Mouse (Mus musculus) kidney, postnatal 0 days (tissue): Measurements from ENCODE around the gene Kcne4. TPM values are rescaled to one million over a fixed set of nuclear protein-coding genes. Genes with fewer than 3 reads are reported as not detected.

ENCODE experiments used
- ATAC-seq: fragments of 200-750 bp; cut with Nextera tagmentation; replicated peaks from 2 replicates; pipeline ENCODE4 v1.8.0; 2017; ENCODE audit warnings: low read depth, moderate number of reproducible peaks, moderate TSS enrichment, moderate library complexity; ENCODE audit not compliant: low FRiP score
- DNase-seq: peaks from one replicate; pipeline ENCODE4 v3.0.0-alpha.2; 2016; ENCODE audit warnings: low spot score
- H3K27ac ChIP-seq: fragments of 300-500 bp; sonication (generic); 2 replicates; pipeline ENCODE4 v1.5.1; 2014; ENCODE audit warnings: mild to moderate bottlenecking
- H3K27me3 ChIP-seq: fragments of 300-500 bp; sonication (generic); 2 replicates; pipeline ENCODE4 v1.6.1; 2014; ENCODE audit warnings: low read length, mixed read lengths; ENCODE audit not compliant: insufficient read depth
- H3K36me3 ChIP-seq: fragments of 300-500 bp; sonication (generic); 2 replicates; pipeline ENCODE4 v1.6.1; 2014; ENCODE audit warnings: low read length, mixed read lengths; ENCODE audit not compliant: insufficient read depth
- H3K4me1 ChIP-seq: fragments of 300-500 bp; sonication (generic); replicated peaks from 2 replicates; pipeline ENCODE4 v1.6.1; 2014; ENCODE audit warnings: antibody characterized with exemption, low read length, mixed read lengths; ENCODE audit not compliant: insufficient read depth
- H3K4me2 ChIP-seq: fragments of 300-500 bp; sonication (generic); 2 replicates; pipeline ENCODE4 v1.6.1; 2014; ENCODE audit warnings: mild to moderate bottlenecking, low read length, moderate library complexity, mixed read lengths
- H3K4me3 ChIP-seq: fragments of 300-500 bp; sonication (generic); replicated peaks from 2 replicates; pipeline ENCODE4 v1.5.1; 2014; ENCODE audit warnings: low read depth, low read length
- H3K9ac ChIP-seq: fragments of 300-500 bp; sonication (generic); 2 replicates; pipeline ENCODE4 v1.6.1; 2014; ENCODE audit warnings: low read depth, low read length
- H3K9me3 ChIP-seq: fragments of 300-500 bp; sonication (generic); replicated peaks from 2 replicates; pipeline ENCODE4 v1.6.1; 2016; ENCODE audit warnings: low read length, inconsistent platforms, mixed read lengths
- CTCF ChIP-seq: IDR thresholded peaks from 2 replicates; pipeline ENCODE4 v1.5.1; 2016; ENCODE audit warnings: antibody characterized with exemption, low read depth, mild to moderate bottlenecking, moderate library complexity
- WGBS: fragments of 180-500 bp; shearing (Covaris S2); extraction: QIAGEN DNeasy Blood & Tissue Kit; methylation state at CpG from one replicate; pipeline ENCODE4 v1.1.7; 2014; 5-methylcytosine and 5-hydroxymethylcytosine counted together
- polyA plus RNA-seq: library from polyadenylated mRNA; unstranded; fragments of >200 nt; fragmentation: Nextera tagmentation; extraction: Ambion mirVana; gene quantifications from 2 replicates; pipeline ENCODE4 v1.2.1, GENCODE M21; 2015

Gene Kcne4
- polyA plus RNA-seq, 1 experiment from 2014 or later = 5.8 TPM

GRCm38 (mm10) chr1:78852408-78853093 lies 36.0 kb downstream of the Kcne4 start:
- 0 out of 2 replicates have a peak, but pooled peaks cover 4% of the 10 kb centered on the region for H3K4me1 ChIP-seq
- H3K4me2 ChIP-seq = peak overlapping the region; percentile 27; the same call in 1 of the 2 replicates
- peak; percentile 81 for DNase-seq
- no peak overlapping the region for H3K4me3 ChIP-seq
- H3K9me3 ChIP-seq = no peaks in the 10 kb centered on the region
- H3K27ac ChIP-seq = no peak overlapping the region
- no peak for TF ChIP-seq CTCF
- ATAC-seq = no peak; the same call in 1 of the 2 replicates
- H3K36me3 ChIP-seq = no peaks in the 10 kb centered on the region
- 40% methylated on average over 17 of the region's 17 CpGs for WGBS
- H3K27me3 ChIP-seq = no peaks in the 10 kb centered on the region
- H3K9ac ChIP-seq = no peak overlapping the region

- Histone ChIP-seq H3K9ac (no peak overlapping the region), H3K4me1 (0 out of 2 replicates have a peak, but pooled peaks cover 4% of the 10 kb centered on the region), H3K27me3 (no peaks in the 10 kb centered on the region), H3K36me3 (no peaks in the 10 kb centered on the region), H3K4me2 (no peak overlapping the region), H3K27ac (no peak overlapping the region), H3K9me3 (no peaks in the 10 kb centered on the region), H3K4me3 (no peak overlapping the region)
- DNase-seq (no peak), ATAC-seq (no peak)
- WGBS = 83% methylated on average over 3 of the region's 3 CpGs
- TF ChIP-seq CTCF = no peak
These were observed 36.5 kb downstream of the Kcne4 start for GRCm38 (mm10) chr1:78853094-78853445.

DNA sequence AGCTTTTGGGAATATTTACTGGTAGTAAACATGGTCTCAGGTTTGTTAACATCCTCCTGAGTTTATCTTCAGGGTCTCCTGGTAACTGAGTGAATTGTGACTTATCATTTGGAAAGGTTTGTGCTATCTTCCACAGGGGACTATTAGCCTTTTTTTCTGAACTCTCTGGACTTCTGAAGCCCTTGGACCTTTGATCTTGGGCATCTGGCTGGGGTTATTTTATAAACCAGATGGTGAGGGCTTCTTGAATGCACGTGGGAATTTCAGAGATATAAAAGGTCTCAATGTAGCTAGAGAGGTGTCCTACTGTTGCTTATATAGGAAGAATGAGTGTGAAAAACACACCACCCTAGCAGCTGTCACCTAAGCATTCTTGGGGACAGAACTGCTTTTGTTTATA lies 37.7 kb downstream of the Kcne4 start:
- no peak for TF ChIP-seq CTCF
- no peaks in the 10 kb centered on the region for H3K27me3 ChIP-seq
- no peak overlapping the region for H3K9ac ChIP-seq
- no peak overlapping the region for H3K27ac ChIP-seq
- 0 out of 2 replicates have a peak, but pooled peaks cover 4% of the 10 kb centered on the region for H3K4me1 ChIP-seq
- no peaks in the 10 kb centered on the region for H3K9me3 ChIP-seq
- DNase-seq (no peak), ATAC-seq (no peak)
- H3K4me3 ChIP-seq = no peak overlapping the region
- 51% methylated on average over 1 of the region's 1 CpGs for WGBS
- no peaks in the 10 kb centered on the region for H3K36me3 ChIP-seq
- no peak overlapping the region for H3K4me2 ChIP-seq

GRCm38 (mm10) chr1:78859573-78859972 lies 43.0 kb downstream of the Kcne4 start:
- DNase-seq = no peak
- WGBS = 71% methylated on average over 4 of the region's 4 CpGs
- H3K27ac ChIP-seq = no peak overlapping the region
- no peak overlapping the region for H3K4me3 ChIP-seq
- H3K36me3 ChIP-seq = no peaks in the 10 kb centered on the region
- H3K9me3 ChIP-seq = no peaks in the 10 kb centered on the region
- H3K9ac ChIP-seq = no peak overlapping the region
- no peak overlapping the region for H3K4me2 ChIP-seq
- no peak for TF ChIP-seq CTCF
- peaks cover 5% of the 10 kb centered on the region; the same call in 1 of the 2 replicates for H3K4me1 ChIP-seq
- ATAC-seq = no peak
- no peaks in the 10 kb centered on the region for H3K27me3 ChIP-seq

GRCm38 (mm10) chr1:78860056-78860455 lies 43.5 kb downstream of the Kcne4 start:
- no peaks in the 10 kb centered on the region for H3K36me3 ChIP-seq
- H3K4me3 ChIP-seq = no peak overlapping the region
- 62% methylated on average over 7 of the region's 7 CpGs for WGBS
- no peaks in the 10 kb centered on the region for H3K9me3 ChIP-seq
- no peak; the same call in 1 of the 2 replicates for ATAC-seq
- DNase-seq = no peak
- H3K4me1 ChIP-seq = peaks cover 5% of the 10 kb centered on the region; the same call in 1 of the 2 replicates
- no peak overlapping the region for H3K4me2 ChIP-seq
- no peaks in the 10 kb centered on the region for H3K27me3 ChIP-seq
- no peak for TF ChIP-seq CTCF
- H3K27ac ChIP-seq = no peak overlapping the region
- no peak overlapping the region for H3K9ac ChIP-seq

GRCm38 (mm10) chr1:78862281-78862680 lies 45.7 kb downstream of the Kcne4 start:
- no peak overlapping the region for H3K27ac ChIP-seq
- no peak overlapping the region for H3K4me3 ChIP-seq
- no peak for TF ChIP-seq CTCF
- H3K27me3 ChIP-seq = no peaks in the 10 kb centered on the region
- H3K4me1 ChIP-seq = peaks cover 5% of the 10 kb centered on the region; the same call in 1 of the 2 replicates
- H3K9me3 ChIP-seq = no peaks in the 10 kb centered on the region
- ATAC-seq (no peak), DNase-seq (no peak)
- H3K36me3 ChIP-seq = no peaks in the 10 kb centered on the region
- 44% methylated on average over 1 of the region's 1 CpGs for WGBS
- no peak overlapping the region for H3K4me2 ChIP-seq
- no peak overlapping the region for H3K9ac ChIP-seq
